Mouse (Mus musculus) cerebellum, postnatal 4 days (tissue): ENCODE data around the gene Olfr1270.
"Not testable (repeated sequence)": the region's sequence is repeated elsewhere in the genome, so short reads cannot be mapped to it uniquely, and the experiment has no call there.

Source experiments
- DNase-seq, 2 experiments: peaks; one replicate each; pipeline ENCODE4 v3.0.0; 2022; ENCODE audit warnings: low spot score in 2 of 2, mixed read lengths in 1 of 2

Gene Olfr1270

GRCm38 (mm10) chr2:90152991-90153390 lies at the start of gene Olfr1270:
TSS of gene Olfr1270 (minus strand) at chr2:90153091.
- DNase-seq, result no peak

DNA sequence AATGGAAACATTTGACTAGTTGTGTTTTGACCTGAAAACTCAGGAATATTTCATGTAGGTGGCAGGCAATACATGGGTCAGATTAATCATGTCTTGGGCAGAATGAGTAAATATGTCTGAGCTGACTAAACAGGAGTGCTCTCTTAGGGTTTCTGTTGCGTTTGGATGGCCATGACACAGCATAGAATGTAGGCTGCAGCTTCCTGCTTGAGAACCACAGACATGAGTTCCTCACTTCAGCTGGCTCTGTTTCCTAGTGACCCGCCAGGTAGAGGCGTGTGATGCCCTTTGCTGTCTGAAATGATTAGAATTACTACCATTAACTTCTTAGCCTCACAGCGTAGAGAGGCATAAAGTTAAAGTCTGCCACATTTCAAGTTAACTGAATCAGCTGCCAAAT lies 46.7 kb upstream of the Olfr1270 start:
- not testable (repeated sequence) for DNase-seq

- not testable (repeated sequence) for DNase-seq
Observed at GRCm38 (mm10) chr2:90195285-90195684, 42.4 kb upstream of the Olfr1270 start.

- not testable (repeated sequence) for DNase-seq
Observed at GRCm38 (mm10) chr2:90194750-90195149, 41.9 kb upstream of the Olfr1270 start.

GRCm38 (mm10) chr2:90187082-90187481 lies 34.2 kb upstream of the Olfr1270 start:
- not testable (repeated sequence) for DNase-seq

DNA sequence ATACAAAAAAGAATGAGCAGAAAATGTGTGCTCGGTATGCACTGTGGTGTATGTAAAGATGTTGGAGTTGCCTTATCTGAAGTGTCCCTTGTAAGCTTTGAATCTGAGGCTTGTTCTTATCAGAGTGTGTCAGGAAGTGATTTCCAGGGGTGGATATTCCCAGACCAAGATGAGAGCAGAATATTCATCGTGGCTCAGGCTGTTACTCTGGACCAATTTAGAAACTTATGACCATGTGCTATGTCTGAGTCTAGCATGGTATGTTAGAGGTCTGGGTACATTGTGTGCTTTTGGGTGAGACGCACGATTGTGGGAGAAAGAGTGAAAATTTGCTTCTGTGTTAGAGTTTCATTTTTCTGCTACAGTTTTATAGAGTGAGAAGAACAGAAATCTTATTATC lies 33.2 kb upstream of the Olfr1270 start:
- DNase-seq, result not testable (repeated sequence)

- DNase-seq, result peak in 1 of 2 experiments; percentile 2
Observed at GRCm38 (mm10) chr2:90153916-90154315, 1.0 kb upstream of the Olfr1270 start.

DNA sequence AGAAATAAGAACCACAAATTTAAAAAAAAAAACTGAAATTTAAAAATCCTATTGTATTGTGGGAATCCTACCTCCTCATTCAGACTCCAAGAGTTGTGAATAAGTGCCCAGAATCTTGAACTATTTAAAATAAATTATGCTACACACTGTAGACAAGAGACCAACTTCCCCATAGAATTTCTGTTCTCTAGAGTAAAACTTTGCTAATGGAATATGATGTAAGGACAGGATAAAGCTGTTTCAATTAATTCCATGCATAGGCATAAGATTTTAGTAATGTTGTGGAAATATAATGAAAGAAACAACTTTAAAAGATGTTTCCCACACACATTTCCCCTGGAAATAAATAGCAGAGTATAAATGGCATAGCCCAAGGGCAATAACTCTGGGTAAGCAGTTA lies 10.7 kb downstream of the Olfr1270 start, which contains the start of gene Olfr32:
Olfr32 (minus strand) TSS at position 101 of the 400 bp plus-strand sequence.
- DNase-seq, result no peak

DNA sequence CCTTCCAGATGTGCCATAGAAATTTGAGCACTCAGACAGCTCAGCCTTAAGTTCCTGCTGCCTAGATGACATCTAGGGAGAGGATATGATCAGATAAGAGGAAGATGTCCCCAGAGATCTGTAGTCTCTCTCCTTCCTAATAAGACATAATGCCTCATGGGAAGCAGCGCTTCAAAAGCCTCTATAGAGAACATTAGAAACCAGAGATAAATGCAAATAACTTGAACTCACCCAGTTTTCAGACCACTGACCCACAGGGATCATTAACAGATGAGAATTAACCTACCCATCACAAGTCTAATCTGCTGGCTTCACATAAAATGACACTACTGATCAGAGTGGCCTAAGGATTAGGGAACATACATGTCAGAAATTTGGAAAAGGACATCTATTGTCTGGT lies 31.6 kb downstream of the Olfr1270 start, which contains the start of gene Olfr1269:
Olfr1269 (minus strand) TSS at position 101 of the 400 bp plus-strand sequence.
- no peak for DNase-seq
